Mouse (Mus musculus) kidney, adult 2 months (tissue): ENCODE data around the gene Fabp2.

Source experiments
- CTCF ChIP-seq: fragments of 200-500 bp; conservative IDR thresholded peaks from 2 replicates; pipeline ENCODE4 v1.5.1; 2011; ENCODE audit warnings: low read depth, mild to moderate bottlenecking, control low read depth, low read length, moderate library complexity, mixed read lengths; ENCODE audit not compliant: insufficient read depth, insufficient read length
- POLR2A ChIP-seq: fragments of 200-500 bp; IDR thresholded peaks from one replicate; pipeline ENCODE4 v1.6.1; 2011; ENCODE audit warnings: low read depth, low read length, control low read depth

- TF ChIP-seq CTCF (no peak), POLR2A (no peak)
Measured at GRCm38 (mm10) chr3:122921676-122922527, 27.0 kb downstream of the Fabp2 start.
